Mouse (Mus musculus): ENCODE measurements at regions not wholly inside any gene's neighbourhood (a gene's known extent, or its start where the extent isn't known, plus 50 kb on each side); places are given as distances from the start of the nearest gene placed in this dataset.

DNA sequence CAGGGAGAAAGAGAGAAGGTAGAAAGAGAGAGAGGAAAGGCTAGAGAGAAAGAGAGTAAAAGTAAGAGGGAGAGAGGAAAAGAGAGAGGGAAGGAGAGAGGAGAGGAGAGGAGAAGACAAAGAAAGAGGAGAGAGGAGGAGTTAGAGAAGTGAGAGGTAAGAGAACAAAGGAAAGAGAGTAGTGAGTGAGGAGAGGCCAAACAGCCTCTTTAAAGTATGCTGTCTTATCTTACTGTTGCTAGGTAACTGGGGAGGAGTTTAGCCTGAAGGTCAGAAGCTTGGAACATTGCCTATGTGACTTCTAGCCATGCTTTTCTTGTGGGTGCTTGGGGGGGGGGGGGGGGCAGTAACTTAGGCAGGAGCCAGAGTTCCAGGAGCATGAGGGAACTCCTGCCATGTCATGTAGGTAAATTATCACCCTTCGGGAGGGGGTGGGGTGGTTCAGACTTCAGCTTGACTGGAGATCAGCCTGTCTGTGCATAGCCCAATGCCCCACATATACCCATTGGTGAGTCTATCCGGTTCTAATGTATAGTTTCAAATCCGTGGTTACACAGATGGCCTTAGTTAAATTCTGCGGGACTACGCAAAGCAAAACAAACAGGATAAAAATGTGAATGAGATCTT is 388.5 kb upstream of the Cdh11 start:
- TF ChIP-seq CTCF (IDR thresholded peaks at IDR 0.05; ENCODE audit: control insufficient read depth, insufficient read depth, low read length) (no peak), POLR2A (IDR thresholded peaks at IDR 0.05; ENCODE audit: borderline replicate concordance, control insufficient read depth, low read depth, low read length) (no peak)

Measured in bone marrow, adult 2 months (tissue).